Mouse (Mus musculus) spleen, embryonic (tissue): ENCODE results near the gene Inka1.

Source experiments
- CTCF ChIA-PET: fragments of 350-600 bp; sonication (Branson Sonifier 250); formaldehyde crosslinking; loops from one replicate; lab custom pipeline; 2022; lab: Charles Lee

Inka1 gene

DNA sequence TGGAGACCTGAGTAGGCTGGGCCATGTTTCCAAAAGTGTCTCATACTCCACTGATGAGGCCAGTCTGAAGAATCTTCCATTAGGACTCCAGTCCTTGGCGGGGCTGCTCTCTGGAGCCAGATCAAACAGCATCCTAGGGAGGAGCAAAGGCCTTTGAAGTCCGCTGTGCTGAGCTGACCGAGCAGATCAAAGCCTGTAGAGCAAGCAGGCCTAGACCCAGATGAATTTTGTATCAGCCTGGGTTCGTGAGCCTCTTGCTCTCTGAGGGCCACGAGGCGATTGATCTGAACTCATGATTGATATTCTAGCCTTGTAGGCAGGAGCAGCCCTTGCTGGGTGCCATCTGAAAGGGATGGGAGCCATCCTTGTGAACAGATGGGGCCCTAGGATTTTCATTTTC, 25.8 kb downstream of the Inka1 start:
- CTCF ChIA-PET, result no interaction called here

DNA sequence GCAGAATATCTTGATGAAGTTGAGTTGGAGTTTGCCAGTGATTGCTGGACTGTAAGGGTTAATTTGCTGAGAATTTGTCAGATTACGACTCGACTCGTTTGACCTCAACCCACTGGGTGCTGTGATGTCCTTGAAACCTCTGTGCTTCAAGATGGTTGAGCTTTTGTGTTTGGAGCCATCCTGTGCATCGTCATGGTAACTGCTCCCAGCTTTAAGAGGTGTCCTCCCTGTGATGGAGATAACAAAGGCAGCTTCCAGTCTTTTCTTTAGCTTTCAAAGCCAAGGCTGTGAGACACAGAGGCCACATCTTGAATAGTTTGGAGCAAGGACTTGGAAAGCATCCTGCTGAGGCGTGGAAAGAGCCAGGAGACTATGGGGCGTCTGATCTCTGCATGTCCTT, 28.5 kb downstream of the Inka1 start:
- CTCF ChIA-PET, result interaction anchor here (0.8 kb wide), 1 partner anchor 65 kb away, joined by 3 read pairs; no protein-coding TSS in a partner anchor

DNA sequence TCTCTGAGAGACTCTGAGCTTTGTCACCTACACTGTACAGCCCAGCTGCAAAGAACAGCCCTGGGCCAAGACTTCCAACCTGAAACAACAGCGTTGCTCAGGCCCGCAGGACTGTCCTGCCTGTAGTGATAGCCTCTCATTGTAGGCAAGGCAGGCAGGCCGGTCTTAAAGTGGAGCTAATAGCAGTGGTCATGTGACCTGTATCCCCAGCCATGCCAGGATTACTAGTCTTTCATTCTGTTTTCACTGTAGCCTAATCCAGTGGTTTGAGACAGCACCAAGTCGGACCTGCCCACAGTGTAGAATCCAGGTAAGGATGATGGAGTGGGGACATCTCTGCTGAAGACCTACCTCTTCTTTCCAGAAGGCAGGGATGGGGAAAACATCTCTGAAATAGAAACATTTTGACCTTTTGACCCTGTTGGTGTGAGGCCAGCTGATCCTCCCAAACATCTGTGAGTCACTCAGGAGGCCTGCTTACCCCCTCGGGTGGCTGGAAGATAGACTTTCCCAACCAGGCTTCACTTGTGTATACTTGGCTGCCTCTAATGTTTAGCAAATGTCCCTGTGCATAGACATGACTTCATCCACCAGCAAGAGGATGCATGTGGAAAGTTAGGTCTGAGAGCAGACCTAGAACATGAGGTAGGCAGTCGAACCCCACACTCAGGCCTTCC, 29.9 kb downstream of the Inka1 start:
- CTCF ChIA-PET, result interaction anchor here (0.8 kb wide), 1 partner anchor 20 kb away, joined by 6 read pairs; no protein-coding TSS in a partner anchor

- CTCF ChIA-PET, result interaction anchor here (1.6 kb wide), 1 partner anchor 11 kb away, joined by 3 read pairs; no protein-coding TSS in a partner anchor
Observed at GRCm38 (mm10) chr9:107950460-107951355, 35.0 kb downstream of the Inka1 start.

- CTCF ChIA-PET, result interaction anchor here (0.8 kb wide), 1 partner anchor 54 kb away, joined by 3 read pairs; no protein-coding TSS in a partner anchor
Observed at GRCm38 (mm10) chr9:107949922-107950235, 35.8 kb downstream of the Inka1 start, which contains the start of gene Traip. Gene Traip (plus strand): TSS chr9:107950136.

DNA sequence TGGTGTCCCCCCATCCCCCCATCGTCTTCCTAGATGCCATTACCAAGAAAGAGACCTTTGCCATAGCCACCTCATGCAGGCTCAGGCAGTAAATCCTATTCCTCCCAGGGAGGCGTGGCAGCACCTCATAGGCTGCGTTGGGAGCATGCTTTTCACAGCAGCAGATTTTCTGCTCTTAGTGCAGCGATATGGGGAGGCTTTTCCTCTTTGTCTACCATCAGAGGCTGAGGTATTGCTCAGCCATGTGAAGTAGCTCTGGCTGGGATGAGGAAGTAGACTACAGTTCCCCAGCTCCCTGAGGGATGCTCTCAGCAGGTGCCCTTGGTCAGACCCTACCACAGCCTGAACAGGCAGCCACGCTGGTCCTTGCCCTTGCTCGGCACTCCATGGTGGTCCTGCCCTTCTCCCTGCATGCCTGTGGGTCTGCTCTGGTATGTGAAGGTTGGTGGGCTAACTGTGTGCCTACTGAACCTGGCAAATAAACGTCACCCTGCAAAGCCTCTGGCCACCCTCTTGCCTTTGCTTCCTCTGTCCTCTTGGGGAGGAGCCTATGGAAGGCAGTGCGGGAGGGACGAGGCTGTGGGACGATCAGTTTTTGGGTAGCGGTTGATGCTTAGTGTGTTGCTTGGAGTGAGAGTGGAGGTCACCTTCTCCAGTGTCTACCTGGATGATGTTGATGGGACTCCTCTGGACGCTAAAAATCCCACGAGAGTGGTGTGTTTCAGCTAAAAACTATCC, 36.3 kb downstream of the Inka1 start:
- CTCF ChIA-PET, result interaction anchor here (0.8 kb wide), 1 partner anchor 55 kb away, joined by 3 read pairs; no protein-coding TSS in a partner anchor

DNA sequence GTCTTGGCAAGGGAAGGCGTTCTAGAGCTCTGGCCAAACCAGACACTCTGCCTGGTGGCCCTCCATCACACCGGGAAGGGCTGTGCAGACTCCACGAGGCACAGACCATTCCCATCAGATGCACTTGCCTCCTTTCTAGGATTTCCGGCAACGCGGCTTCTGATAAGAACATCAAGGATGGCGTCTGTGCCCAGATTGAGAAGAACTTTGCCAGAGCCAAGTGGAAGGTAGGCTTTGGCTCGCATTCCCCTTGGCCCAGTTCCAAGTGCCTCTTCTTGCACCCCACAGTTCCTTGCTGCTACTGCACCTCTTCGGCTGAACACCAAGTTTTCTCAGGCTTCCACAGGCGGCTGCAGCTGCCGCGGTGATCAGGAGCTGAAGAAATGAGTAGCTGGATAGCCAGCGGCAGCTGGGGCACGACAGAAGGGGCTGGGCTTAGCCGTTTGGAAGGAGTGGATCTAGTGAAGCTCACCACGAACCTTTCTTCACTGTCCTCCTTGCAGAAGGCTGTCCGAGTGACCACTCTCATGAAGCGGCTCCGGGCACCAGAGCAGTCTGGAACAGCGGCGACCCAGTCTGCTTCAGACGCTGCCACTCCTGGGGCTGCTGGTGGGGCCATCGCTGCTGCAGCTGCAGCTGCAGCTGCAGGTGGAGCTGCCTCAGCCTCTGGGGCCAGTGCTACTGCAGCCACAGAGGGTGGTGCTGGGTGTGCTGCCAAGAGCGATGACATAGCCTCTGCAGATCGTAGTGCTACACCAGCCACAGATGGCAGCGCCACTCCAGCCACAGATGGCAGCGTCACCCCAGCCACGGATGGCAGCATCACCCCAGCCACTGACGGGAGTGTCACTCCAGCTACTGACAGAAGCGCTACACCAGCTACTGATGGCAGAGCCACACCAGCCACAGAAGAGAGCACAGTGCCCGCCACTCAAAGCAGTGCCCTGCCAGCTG, 38.2 kb downstream of the Inka1 start:
- CTCF ChIA-PET, result interaction anchor here (1.0 kb wide), 1 partner anchor 43 kb away, joined by 3 read pairs; no protein-coding TSS in a partner anchor

- CTCF ChIA-PET, result interaction anchor here (1.1 kb wide), 1 partner anchor 18 kb away, joined by 6 read pairs; no protein-coding TSS in a partner anchor
Observed at GRCm38 (mm10) chr9:107936831-107937230, 48.8 kb downstream of the Inka1 start.

DNA sequence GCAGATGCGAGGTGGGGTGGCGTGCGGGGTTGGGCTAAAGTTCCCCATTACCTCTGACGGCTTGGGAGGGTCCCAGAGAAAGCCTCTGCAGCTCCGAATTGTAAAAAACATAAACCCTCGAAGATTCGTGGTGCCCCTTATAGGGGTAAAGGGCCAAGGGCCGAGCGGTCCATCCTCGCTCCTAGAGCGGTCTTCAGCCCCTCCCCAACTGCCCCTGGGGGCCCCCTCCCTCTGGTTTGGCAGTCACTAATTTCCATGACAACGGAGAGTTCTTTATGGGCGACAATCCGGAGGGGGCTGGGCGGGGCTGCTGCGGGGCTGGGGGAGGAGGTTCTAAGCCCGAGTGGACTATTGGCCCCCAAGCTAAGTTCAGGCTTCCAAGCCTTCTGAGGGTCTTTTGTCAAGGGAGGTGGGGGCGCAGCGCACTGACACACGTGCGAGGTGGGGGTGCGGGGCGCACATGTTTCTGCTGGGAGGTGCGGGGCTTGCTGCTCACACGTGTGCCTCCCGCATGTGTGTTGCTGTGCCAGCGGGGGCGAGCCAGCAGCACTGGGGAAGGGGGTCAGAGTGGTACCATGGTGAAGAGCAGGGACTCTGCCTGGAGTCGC, 49.4 kb downstream of the Inka1 start:
- CTCF ChIA-PET, result interaction anchor here (1.1 kb wide), 1 partner anchor 19 kb away, joined by 6 read pairs; no protein-coding TSS in a partner anchor

GRCm38 (mm10) chr9:107935790-107936214, 49.9 kb downstream of the Inka1 start:
- CTCF ChIA-PET, result interaction anchor here (1.1 kb wide), 1 partner anchor 19 kb away, joined by 6 read pairs; no protein-coding TSS in a partner anchor

GRCm38 (mm10) chr9:107935374-107935773, 50.3 kb downstream of the Inka1 start, which contains the start of gene Camkv:
Gene Camkv (plus strand): TSS chr9:107935674.
- CTCF ChIA-PET, result no interaction called here
